Mouse (Mus musculus) ES-E14 (cell line): ENCODE measurements around the gene Cbll1. TPM values are rescaled to one million over a fixed set of nuclear protein-coding genes. Genes with fewer than 3 reads are reported as not detected.
"Not testable (repeated sequence)": the region's sequence is repeated elsewhere in the genome, so short reads cannot be mapped to it uniquely, and the experiment has no call there.

ENCODE experiments used
- DNase-seq: peaks from one replicate; pipeline ENCODE4 v3.0.0-alpha.2; 2013; ENCODE audit warnings: low read depth, low spot score
- H3K27ac ChIP-seq: 2 replicates; pipeline ENCODE4 v1.5.1; 2012; ENCODE audit warnings: low read depth, mild to moderate bottlenecking, low read length, moderate library complexity, mixed read lengths; ENCODE audit not compliant: poor library complexity, insufficient read depth, severe bottlenecking
- H3K36me3 ChIP-seq: 2 replicates; pipeline ENCODE4 v1.6.1; 2012; ENCODE audit warnings: mild to moderate bottlenecking, low read length, moderate library complexity, mixed read lengths; ENCODE audit not compliant: control insufficient read depth, poor library complexity, insufficient read depth, severe bottlenecking
- H3K4me1 ChIP-seq, 2 experiments: fragments of 150-350 bp in 1 of 2; sonication (generic) in 1 of 2; 2 replicates each; pipeline ENCODE4 v1.6.1; 2012; ENCODE audit warnings: low read length in 2 of 2, mild to moderate bottlenecking in 1 of 2, mixed read lengths in 1 of 2; ENCODE audit not compliant: control insufficient read depth in 2 of 2, insufficient read depth in 2 of 2, poor library complexity in 1 of 2
- H3K4me3 ChIP-seq, 2 experiments: fragments of 150-350 bp in 1 of 2; sonication (generic) in 1 of 2; 2 replicates each; pipeline ENCODE4 v1.5.1; 2012; ENCODE audit warnings: low read length in 2 of 2, low read depth in 1 of 2, mild to moderate bottlenecking in 1 of 2, mixed read lengths in 1 of 2; ENCODE audit not compliant: insufficient read depth in 1 of 2, poor library complexity in 1 of 2, severe bottlenecking in 1 of 2
- H3K9ac ChIP-seq: 2 replicates; pipeline ENCODE4 v1.6.1; 2012; ENCODE audit warnings: low read depth, mild to moderate bottlenecking, low read length, mixed read lengths; ENCODE audit not compliant: poor library complexity, insufficient read depth, severe bottlenecking
- H3K9me3 ChIP-seq: fragments of 150-350 bp; sonication (generic); 2 replicates; pipeline ENCODE4 v1.6.1; 2012; ENCODE audit warnings: low read depth, mild to moderate bottlenecking, low read length; ENCODE audit not compliant: control insufficient read depth, insufficient read depth
- CHD2 ChIP-seq: IDR thresholded peaks from 2 replicates; pipeline ENCODE4 v1.6.1; 2014; ENCODE audit warnings: mild to moderate bottlenecking, low read depth, low read length, inconsistent platforms
- HCFC1 ChIP-seq: IDR thresholded peaks from 2 replicates; pipeline ENCODE4 v1.6.1; 2012; ENCODE audit warnings: low read length, inconsistent platforms, borderline replicate concordance; ENCODE audit not compliant: insufficient read depth
- MAFK ChIP-seq: IDR thresholded peaks from 2 replicates; pipeline ENCODE4 v1.6.1; 2014; ENCODE audit warnings: mild to moderate bottlenecking, low read depth, low read length, inconsistent platforms; ENCODE audit not compliant: insufficient read depth
- ZC3H11A ChIP-seq: IDR thresholded peaks from 2 replicates; pipeline ENCODE4 v1.6.1; 2012; ENCODE audit warnings: low read depth, mild to moderate bottlenecking, inconsistent platforms, low read length, borderline replicate concordance
- ZNF384 ChIP-seq: IDR thresholded peaks from 2 replicates; pipeline ENCODE4 v1.6.1; 2012; ENCODE audit warnings: low read depth, low read length, inconsistent platforms
- in situ Hi-C, 2 experiments: fragments of 600-800 bp; cut with MboI; formaldehyde crosslinking; loops; one replicate each; pipeline ENCODE4 v1.15.1; 2025; ENCODE audit warnings: low sequenced_read_pairs in 2 of 2, inconsistent platforms in 1 of 2; ENCODE audit not compliant: unreplicated experiment in 2 of 2
- total RNA-seq: library from RNA; depleted of rRNA; stranded (reverse); fragments of 300-350 nt; gene quantifications from 2 replicates; pipeline ENCODE4 v1.2.3, GENCODE M21; 2012

Gene Cbll1
- total RNA-seq, 1 experiment, result 6.6 TPM

DNA sequence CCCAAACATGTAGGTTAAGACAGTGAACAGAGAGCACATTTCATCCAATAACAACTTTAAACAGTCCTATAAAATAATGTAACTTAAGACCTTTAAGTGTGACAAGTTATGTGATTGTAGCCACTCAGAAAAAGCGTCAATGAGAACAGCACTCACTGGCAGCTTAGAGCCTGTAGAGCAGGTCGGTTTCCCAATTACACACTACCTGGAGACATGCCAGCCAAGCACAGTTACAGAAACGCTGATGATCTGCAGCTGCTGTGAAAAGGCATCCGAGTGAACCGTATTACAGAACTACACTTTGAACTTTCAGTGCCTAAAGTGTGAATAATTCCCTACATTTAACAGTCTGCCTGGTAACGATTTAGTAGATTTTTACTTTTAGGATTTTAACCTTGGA is 13.0 kb downstream of the Cbll1 start:
- H3K9me3 ChIP-seq, result no peaks in the 10 kb centered on the region
- no peak overlapping the region for H3K4me3 ChIP-seq
- peaks cover 16% of the 10 kb centered on the region for H3K36me3 ChIP-seq
- no peak overlapping the region for H3K9ac ChIP-seq
- in situ Hi-C loops, result no loop called here
- no peaks in the 10 kb centered on the region for H3K4me1 ChIP-seq
- H3K27ac ChIP-seq, result no peak overlapping the region
- DNase-seq, result no peak
- TF ChIP-seq HCFC1 (no peak), MAFK (no peak), ZC3H11A (no peak), CHD2 (no peak), ZNF384 (no peak)

DNA sequence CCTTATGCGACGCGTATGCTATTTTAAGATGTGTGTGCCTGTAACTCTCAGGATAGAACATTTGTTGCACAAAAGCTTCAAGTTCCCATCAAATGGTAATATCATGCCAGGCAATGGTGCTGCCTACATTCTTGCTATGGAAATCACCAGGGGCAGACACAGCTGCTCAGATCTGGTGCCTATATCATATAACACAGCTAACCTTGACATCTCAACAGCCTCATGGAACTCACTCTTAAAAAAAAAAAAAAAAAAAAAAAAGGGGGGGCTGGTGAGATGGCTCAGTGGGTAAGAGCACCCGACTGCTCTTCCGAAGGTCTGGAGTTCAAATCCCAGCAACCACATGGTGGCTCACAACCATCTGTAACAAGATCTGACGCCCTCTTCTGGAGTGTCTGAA is 21.2 kb downstream of the Cbll1 start:
- DNase-seq, H3K27ac ChIP-seq, H3K4me3 ChIP-seq, H3K9me3 ChIP-seq, H3K4me1 ChIP-seq, H3K36me3 ChIP-seq, H3K9ac ChIP-seq, in situ Hi-C loops: not testable (repeated sequence)

DNA sequence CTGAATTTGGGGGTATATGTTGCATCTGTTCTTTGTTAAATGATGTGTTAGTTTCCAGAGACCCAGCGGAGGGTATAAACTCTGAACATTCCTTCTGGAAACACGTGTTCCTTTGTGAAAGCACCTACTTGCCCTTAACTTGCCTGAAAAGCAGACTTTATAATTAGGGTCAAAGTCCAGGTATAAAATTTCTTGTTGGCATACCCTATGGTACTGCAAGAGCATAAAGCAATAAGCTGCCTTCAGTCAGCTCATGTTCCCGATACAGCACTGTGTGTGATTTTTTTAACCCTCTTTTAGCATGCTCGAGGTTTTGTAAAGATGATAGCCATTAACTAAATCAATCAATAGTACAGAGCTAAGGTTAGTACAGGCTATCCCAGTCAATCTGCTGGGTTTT is 36.8 kb downstream of the Cbll1 start:
- no peak overlapping the region for H3K4me3 ChIP-seq
- H3K9ac ChIP-seq, result no peak overlapping the region
- no peaks in the 10 kb centered on the region for H3K36me3 ChIP-seq
- DNase-seq, result no peak
- H3K27ac ChIP-seq, result no peak overlapping the region
- H3K4me1 ChIP-seq, result no peaks in the 10 kb centered on the region
- H3K9me3 ChIP-seq, result no peaks in the 10 kb centered on the region
- TF ChIP-seq CHD2 (no peak), ZNF384 (no peak), MAFK (no peak), ZC3H11A (no peak), HCFC1 (no peak)
- in situ Hi-C loops, result no loop called here

DNA sequence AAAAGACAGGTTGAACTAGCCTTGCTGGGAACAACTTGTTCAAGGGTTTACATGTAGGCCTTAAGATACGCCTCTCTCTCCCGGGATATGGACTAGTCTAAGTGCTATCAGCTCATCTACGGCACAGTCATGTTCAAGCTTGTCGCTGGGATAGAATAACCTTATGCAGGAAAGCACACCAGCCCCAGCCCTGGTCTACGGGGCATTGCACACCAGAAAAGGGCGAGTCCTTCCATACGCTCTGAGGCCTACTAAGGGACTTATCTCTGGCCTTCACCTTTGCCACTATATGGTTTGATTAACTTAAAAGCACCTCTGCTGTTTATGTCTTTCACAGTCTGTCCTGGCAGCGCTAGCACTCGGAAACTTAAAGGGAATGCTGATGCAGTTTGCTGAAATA is 38.0 kb downstream of the Cbll1 start:
- in situ Hi-C loops, result no loop called here

GRCm38 (mm10) chr12:31460270-31460669 is 39.1 kb downstream of the Cbll1 start:
- H3K9ac ChIP-seq, H3K36me3 ChIP-seq, in situ Hi-C loops, H3K4me1 ChIP-seq, DNase-seq, H3K27ac ChIP-seq, H3K4me3 ChIP-seq, H3K9me3 ChIP-seq: not testable (repeated sequence)
- peak; percentile 63; the same call in 1 of the 2 replicates for TF ChIP-seq ZC3H11A

More for the DNA sequence above, 38.0 kb downstream of the Cbll1 start:
- DNase-seq, result no peak
- TF ChIP-seq ZNF384 (no peak), HCFC1 (no peak), CHD2 (no peak), ZC3H11A (no peak), MAFK (no peak)
- H3K9ac ChIP-seq, result no peak overlapping the region
- no peaks in the 10 kb centered on the region for H3K9me3 ChIP-seq
- no peak overlapping the region for H3K27ac ChIP-seq
- no peaks in the 10 kb centered on the region for H3K36me3 ChIP-seq
- H3K4me3 ChIP-seq, result no peak overlapping the region
- H3K4me1 ChIP-seq, result no peaks in the 10 kb centered on the region
